Mouse (Mus musculus): ENCODE data around the gene Il17ra.

DNA sequence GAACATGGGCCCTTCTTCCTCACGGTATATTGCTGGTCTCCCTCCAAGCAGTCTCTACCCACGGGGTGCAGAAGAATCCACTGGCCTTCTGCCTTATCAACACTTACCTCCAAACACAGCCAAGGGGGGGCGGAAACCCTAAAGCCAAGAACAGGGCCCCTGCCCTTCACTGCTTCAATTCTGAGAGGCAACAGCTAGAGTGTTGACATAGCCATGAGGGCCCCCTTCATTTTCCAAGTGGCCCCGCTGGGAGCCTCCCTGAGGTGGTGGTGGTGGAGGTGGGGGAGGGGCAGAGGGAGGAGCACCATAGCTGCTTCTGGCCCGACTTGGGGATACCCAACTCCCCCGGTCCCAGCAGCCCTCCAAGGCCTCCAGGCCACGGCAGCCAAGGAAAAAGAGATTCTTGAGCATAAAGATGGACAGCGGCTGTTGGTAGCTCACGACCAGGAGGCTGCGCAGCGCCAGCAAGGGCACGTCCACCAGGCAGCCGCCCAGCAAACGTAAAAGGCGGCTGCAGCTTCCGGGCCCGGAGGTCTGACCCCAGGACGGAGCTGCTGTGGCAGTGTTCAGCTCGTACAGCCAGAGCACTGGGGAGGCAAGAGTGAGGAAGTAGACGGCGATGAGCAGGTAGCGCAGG lies 28.9 kb downstream of the Il17ra start:
- TF ChIP-seq POLR2A (IDR thresholded peaks at IDR 0.05; ENCODE audit: control insufficient read depth, extremely low read depth, insufficient read depth, low read length, poor library complexity) (no peak), CTCF (IDR thresholded peaks at IDR 0.05; ENCODE audit: borderline replicate concordance, control insufficient read depth, extremely low read depth, insufficient read depth, low read length, poor library complexity) (no peak)

Measured in thymus, adult 2 months (tissue).